ENCODE assay signal across 16 mouse cellular contexts in the genomic region with DNA sequence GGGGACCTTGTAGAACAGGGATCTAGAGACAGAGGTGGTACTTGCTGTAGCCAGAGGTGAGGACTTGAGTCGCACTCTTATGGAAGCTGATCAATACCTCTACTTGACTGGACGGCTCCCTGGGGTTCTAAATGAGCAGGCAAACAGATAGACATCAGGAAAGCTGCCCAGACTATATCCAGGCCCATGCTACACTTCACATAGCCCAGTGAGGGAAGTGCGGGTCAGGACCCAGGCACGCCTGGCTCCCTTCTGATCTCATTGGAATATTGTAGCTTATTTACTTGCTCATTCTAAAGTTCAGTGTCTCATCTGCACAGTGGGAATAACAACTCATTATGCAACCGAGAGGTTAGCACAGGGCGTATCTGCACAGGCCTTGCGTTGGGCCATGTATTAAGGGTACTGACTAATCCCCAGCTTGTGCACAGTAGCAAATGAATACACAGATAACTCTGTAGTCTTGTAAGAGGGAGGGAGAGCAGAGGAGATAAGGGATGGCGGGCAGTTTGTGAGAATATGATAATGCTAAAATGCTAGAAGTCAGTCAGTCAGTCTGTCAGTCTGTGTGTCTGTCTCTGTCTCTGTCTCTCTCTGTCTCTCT.
DNase-seq lines count a peak whose midpoint lies in the region; ATAC-seq lines count a peak whose summit lies in the region.
"Had no signal": no experiment of that assay in that cellular context is flagged by ENCODE, and none has a peak within 500 bp of the region (broad histone marks: within the 10 kb centered on the region; RNA-seq: fewer than 3 reads in every experiment).

No protein-coding gene starts in this region.

- H3K4me3 ChIP-seq in intestine, embryonic 15.5 days (replicated peaks) = no peak overlapping the region
- H3K4me3 ChIP-seq in liver, embryonic 16.5 days (ENCODE audit: low read depth, low read length) = peak overlapping the region; percentile 26
- H3K4me3 ChIP-seq: embryonic facial prominence, embryonic 10.5 days; forebrain, embryonic 13.5 days; myocyte had no signal

- H3K9ac ChIP-seq in intestine, embryonic 15.5 days = no peak overlapping the region
- peak overlapping the region; percentile 57 for H3K9ac ChIP-seq in liver, embryonic 16.5 days (ENCODE audit: low read depth, low read length)
- H3K9ac ChIP-seq: forebrain, embryonic 13.5 days had no signal

- no peaks in the 10 kb centered on the region for H3K36me3 ChIP-seq in intestine, embryonic 15.5 days
- no peaks in the 10 kb centered on the region for H3K36me3 ChIP-seq in liver, embryonic 16.5 days (ENCODE audit: control insufficient read depth, insufficient read depth)
- H3K36me3 ChIP-seq: embryonic facial prominence, embryonic 10.5 days had no signal

- ATAC-seq in intestine, embryonic 15.5 days = peak; percentile 80
- ATAC-seq in liver, embryonic 16.5 days (ENCODE audit: low read depth) = peak; percentile 97
- ATAC-seq: forebrain, embryonic 13.5 days had no signal

- WGBS in intestine, embryonic 15.5 days = 76% methylated on average over 8 of the region's 8 CpGs
- 16% methylated on average over 8 of the region's 8 CpGs for WGBS in liver, embryonic 16.5 days (ENCODE audit: insufficient replicate concordance)

- H3K27ac ChIP-seq in intestine, embryonic 15.5 days = no peak overlapping the region
- peak overlapping the region; percentile 95 for H3K27ac ChIP-seq in liver, embryonic 16.5 days (ENCODE audit: low read length)
- H3K27ac ChIP-seq: embryonic facial prominence, embryonic 10.5 days; forebrain, embryonic 13.5 days had no signal

- H3K4me1 ChIP-seq in intestine, embryonic 15.5 days (replicated peaks) = peaks cover 6% of the 10 kb centered on the region
- H3K4me1 ChIP-seq in liver, embryonic 16.5 days (ENCODE audit: control insufficient read depth, low read depth, low read length) = peaks cover 58% of the 10 kb centered on the region

- DNase-seq in spleen, adult 12 weeks (ENCODE audit: low spot score) = peak; percentile 7
- no peak for DNase-seq in spleen, postnatal 14 days (ENCODE audit: low spot score in 2 of 2)
- DNase-seq in cerebellum, postnatal 10 days = no peak
- no peak for DNase-seq in urinary bladder, postnatal 36 days (ENCODE audit: low spot score in 2 of 2)
- no peak for DNase-seq in cerebellum, postnatal 4 days (ENCODE audit: low spot score in 2 of 2)
- DNase-seq: adrenal gland, postnatal 14 days; cerebellum, adult 11 months; gastrocnemius, postnatal 14 days; lung, postnatal 4 days; thymus, postnatal 25 days had no signal

- H3K9me3 ChIP-seq in intestine, embryonic 15.5 days = no peaks in the 10 kb centered on the region
- H3K9me3 ChIP-seq in liver, embryonic 16.5 days (replicated peaks; ENCODE audit: control insufficient read depth, low read length) = no peaks in the 10 kb centered on the region
- H3K9me3 ChIP-seq: embryonic facial prominence, embryonic 10.5 days; forebrain, embryonic 13.5 days had no signal

- no peaks in the 10 kb centered on the region for H3K27me3 ChIP-seq in intestine, embryonic 15.5 days (replicated peaks)
- H3K27me3 ChIP-seq in liver, embryonic 16.5 days (ENCODE audit: control insufficient read depth, insufficient read depth, low read depth, low read length) = no peaks in the 10 kb centered on the region
- H3K27me3 ChIP-seq: CH12.LX; forebrain, embryonic 13.5 days had no signal

- no peak overlapping the region for H3K4me2 ChIP-seq in intestine, embryonic 15.5 days (replicated peaks)
- peak overlapping the region; percentile 63 for H3K4me2 ChIP-seq in liver, embryonic 16.5 days (ENCODE audit: low read depth, low read length)
- H3K4me2 ChIP-seq: forebrain, embryonic 13.5 days had no signal
